Mouse (Mus musculus): Measurements from ENCODE around the gene Cfap61.

Cfap61 gene

GRCm38 (mm10) chr2:146219791-146220190 is 285.2 kb downstream of the Cfap61 start:
- no peak for DNase-seq (ENCODE audit: extremely low read depth, low read depth, low spot score)

DNA sequence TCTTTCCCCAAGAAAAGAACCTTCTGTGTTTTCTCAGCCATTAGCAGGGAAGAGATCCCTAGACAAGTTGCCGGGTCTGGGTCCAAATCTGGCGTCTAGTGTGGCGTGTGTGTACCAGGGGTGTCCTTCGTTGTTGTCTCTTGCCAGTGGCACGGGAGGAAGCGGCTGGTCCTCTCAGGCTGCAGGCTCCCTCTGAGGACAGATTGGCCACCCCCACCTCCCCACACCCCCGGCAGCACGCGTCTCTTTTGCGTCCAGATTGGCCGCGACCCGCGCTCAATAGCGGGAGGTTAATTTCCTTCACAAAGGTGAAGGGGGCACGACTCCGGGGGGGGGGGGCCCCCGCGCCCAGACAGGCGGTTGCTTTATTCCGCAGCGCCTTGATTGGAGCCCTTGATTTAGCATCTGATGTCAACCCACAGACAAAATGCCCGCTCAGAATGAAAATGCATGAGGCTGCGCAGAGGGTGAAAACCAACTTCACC is 286.0 kb downstream of the Cfap61 start:
- no peak for DNase-seq (ENCODE audit: extremely low read depth, low read depth, low spot score)

DNA sequence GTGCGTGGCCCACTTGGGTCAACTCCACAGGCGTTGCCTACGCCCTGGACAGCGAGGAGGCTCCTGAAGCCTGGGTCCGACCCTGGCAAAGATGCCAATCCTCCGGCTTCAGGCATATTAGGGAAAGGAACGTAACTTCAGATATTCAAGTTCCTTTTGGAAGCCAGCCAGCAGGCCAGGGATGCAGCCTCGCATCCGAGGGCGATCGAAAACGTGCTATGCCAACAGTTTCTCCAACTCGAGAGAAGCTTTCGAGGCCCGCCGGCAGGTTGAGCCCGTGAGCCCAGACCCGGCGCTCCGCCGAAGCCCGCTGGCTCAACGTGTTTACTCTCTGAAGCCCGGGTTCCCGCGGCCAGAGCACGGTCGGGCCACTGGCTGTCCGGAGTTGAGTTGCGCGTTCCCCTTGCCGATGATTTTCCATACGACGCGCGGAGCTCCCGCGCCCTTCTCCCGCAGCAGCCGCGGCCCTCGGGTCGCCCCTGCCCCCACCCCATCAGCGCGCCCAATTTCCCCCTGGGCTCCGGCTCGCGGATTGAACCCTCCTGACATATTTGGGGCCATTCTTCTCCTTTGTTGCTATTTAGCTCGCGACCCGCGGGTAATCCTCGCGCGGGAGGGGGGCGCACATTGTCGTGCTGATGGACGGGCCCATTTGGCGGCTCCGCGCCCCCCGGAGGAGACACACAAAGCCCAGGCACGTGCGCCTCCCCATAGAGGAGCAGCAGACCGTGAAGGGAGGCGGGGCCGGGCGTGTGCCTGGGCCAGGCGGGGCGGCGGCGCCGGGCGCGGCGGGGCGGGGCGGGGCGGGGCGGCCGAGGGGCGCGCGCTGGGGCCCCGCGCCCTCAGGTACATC is 286.7 kb downstream of the Cfap61 start, which contains the start of gene Insm1:
Gene Insm1 (plus strand): TSS at position 846 of the 853 bp plus-strand sequence.
- no peak for DNase-seq (ENCODE audit: extremely low read depth, low read depth, low spot score)

- DNase-seq (ENCODE audit: extremely low read depth, low read depth, low spot score) = no peak
These were observed 287.3 kb downstream of the Cfap61 start for GRCm38 (mm10) chr2:146221929-146222278.

DNA sequence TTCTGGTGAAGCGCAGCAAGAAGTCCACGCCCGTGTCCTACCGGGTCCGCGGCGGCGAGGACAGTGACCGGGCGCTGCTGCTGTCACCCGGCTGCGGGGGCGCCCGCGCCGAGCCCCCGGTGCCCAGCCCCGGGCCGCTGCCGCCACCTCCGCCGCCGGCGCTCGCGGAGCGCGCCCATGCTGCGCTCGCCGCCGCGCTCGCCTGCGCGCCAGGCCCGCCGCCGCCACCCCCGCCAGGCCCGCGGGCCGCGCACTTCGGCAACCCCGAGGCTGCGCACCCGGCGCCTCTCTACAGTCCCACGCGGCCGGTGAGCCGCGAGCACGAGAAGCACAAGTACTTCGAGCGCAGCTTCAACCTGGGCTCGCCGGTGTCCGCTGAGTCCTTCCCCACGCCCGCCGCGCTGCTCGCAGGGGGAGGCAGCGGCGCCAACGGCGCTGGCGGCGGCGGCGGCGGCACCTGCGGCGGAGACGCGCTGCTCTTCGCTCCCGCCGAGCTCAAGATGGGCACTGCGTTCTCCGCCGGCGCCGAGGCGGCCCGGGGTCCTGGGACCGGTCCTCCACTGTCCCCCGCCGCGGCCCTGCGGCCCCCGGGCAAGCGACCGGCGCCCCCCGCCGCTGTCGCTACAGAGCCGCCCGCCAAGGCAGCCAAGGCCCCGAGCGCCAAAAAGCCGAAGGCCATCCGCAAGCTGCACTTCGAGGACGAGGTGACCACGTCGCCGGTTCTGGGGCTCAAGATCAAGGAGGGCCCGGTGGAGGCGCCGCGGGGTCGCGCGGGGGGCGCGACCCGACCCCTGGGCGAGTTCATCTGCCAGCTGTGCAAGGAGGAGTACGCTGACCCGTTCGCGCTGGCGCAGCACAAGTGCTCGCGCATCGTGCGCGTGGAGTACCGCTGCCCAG is 287.9 kb downstream of the Cfap61 start:
- no peak for DNase-seq (ENCODE audit: extremely low read depth, low read depth, low spot score)

DNA sequence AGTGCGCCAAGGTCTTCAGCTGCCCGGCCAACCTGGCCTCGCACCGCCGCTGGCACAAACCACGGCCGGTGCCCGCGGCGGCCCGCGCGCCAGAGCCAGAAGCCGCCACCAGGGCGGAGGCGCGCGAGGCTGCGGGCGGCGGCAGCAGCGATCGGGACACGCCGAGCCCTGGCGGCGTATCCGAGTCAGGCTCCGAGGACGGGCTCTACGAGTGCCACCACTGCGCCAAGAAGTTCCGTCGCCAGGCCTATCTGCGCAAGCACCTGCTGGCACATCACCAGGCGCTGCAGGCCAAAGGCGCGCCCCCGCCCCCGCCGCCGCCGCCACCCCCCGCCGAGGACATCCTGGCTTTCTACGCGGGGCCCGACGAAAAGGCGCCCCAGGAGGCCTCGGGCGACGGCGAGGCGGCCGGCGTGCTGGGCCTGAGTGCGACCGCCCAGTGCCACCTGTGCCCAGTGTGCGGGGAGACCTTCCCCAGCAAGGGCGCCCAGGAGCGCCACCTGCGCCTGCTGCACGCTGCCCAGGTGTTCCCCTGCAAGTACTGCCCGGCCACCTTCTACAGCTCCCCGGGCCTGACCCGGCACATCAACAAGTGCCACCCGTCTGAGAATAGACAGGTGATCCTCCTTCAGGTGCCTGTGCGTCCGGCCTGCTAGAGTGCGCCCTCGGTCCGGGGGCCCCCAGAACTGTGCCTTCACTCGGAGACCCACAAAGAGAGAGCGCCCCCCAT is 288.8 kb downstream of the Cfap61 start:
- no peak for DNase-seq (ENCODE audit: extremely low read depth, low read depth, low spot score)

DNA sequence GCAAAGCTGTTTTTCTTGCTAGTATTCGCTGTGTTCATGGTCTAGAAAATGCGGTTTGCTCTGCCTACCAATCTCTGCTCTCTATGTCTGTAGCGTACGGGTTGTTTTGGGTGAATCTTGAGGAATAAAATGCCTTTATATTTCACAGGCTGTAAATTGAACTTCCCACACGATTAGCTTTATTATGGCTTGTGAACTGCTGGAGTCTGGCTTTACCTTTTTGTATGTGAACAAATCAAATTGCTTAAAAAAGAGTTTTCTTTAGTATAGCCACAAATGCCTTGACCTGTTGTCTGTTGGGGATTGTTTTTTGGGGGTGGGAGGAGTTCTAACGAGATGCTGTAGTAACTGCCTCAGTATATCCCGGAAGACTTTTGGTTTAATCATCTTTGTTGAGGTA is 289.6 kb downstream of the Cfap61 start:
- no peak for DNase-seq (ENCODE audit: extremely low read depth, low read depth, low spot score)

- no peak for DNase-seq (ENCODE audit: extremely low read depth, low read depth, low spot score)
These were observed 291.2 kb downstream of the Cfap61 start for GRCm38 (mm10) chr2:146225818-146226217.

GRCm38 (mm10) chr2:146226484-146226883 is 291.9 kb downstream of the Cfap61 start:
- no peak for DNase-seq (ENCODE audit: extremely low read depth, low read depth, low spot score)

DNA sequence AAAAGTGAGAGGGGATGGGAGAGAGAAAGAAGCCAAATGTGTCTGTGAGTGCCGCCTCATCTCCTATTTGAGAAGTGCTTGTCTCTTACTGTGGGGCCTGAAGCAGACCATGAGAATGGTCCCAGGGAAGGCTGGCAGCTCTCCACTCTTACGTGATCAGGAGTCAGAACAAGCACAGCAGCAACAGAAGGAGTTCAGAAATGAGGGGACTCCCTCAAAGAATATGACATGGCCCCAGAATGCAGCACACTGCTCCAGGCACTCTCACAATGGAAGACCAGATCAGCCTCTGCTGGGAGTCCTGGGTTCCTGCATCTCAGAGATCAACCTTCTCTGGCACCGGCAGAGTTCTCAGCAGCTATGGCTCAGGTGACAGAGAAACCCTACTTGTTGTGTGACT is 293.1 kb downstream of the Cfap61 start:
- DNase-seq (ENCODE audit: extremely low read depth, low read depth, low spot score) = no peak

- no peak for DNase-seq (ENCODE audit: extremely low read depth, low read depth, low spot score)
These were observed 293.9 kb downstream of the Cfap61 start for GRCm38 (mm10) chr2:146228435-146228834.

GRCm38 (mm10) chr2:146231485-146231884 is 296.9 kb downstream of the Cfap61 start:
- DNase-seq (ENCODE audit: extremely low read depth, low read depth, low spot score) = no peak

- no peak for DNase-seq (ENCODE audit: extremely low read depth, low read depth, low spot score)
These were observed 304.7 kb downstream of the Cfap61 start for GRCm38 (mm10) chr2:146239196-146239747.

DNA sequence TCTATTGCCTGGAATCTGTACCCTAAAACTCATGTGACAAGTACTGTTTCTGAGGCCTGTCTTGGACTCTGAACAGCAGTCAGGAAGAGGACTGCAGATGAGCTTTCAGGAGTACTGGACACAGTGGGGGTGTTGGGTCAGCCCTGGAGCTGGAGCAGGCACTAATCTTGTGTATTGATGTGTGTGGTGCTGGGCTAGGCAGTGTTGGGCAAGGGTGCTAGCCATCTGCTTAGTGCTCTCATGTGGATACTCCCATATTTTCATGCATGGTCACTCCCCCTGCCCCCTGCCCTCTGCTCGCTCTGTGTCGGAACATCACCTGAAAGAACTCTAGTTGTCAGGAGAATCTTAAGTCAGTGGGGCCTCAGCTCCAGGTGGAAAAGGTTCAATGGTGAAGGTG is 309.5 kb downstream of the Cfap61 start:
- no peak for DNase-seq (ENCODE audit: extremely low read depth, low read depth, low spot score)

- no peak for DNase-seq (ENCODE audit: extremely low read depth, low read depth, low spot score)
These were observed 310.8 kb downstream of the Cfap61 start for GRCm38 (mm10) chr2:146245401-146245800.

- no peak for DNase-seq (ENCODE audit: extremely low read depth, low read depth, low spot score)
These were observed 312.0 kb downstream of the Cfap61 start for GRCm38 (mm10) chr2:146246409-146247075.

DNA sequence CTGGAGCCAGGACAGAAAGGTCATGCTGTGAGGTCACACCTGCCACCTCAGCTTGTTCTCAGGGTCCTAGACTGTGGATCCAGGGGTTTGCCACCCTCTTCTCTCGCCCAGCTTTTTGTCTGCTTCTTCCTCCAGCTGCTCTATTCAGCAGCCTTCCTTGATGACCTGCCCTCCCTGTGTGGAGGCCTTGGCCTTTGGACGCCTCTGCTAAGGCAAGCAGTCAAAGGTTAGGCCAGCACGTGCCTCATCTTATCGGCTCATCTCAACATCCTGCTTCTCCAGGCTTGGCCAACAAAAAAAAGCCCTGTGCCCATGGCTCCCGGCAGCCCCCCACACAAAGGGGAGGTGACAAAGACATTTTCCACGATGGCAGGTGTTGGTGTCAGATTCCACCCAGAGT is 313.0 kb downstream of the Cfap61 start:
- DNase-seq (ENCODE audit: extremely low read depth, low read depth, low spot score) = no peak

DNA sequence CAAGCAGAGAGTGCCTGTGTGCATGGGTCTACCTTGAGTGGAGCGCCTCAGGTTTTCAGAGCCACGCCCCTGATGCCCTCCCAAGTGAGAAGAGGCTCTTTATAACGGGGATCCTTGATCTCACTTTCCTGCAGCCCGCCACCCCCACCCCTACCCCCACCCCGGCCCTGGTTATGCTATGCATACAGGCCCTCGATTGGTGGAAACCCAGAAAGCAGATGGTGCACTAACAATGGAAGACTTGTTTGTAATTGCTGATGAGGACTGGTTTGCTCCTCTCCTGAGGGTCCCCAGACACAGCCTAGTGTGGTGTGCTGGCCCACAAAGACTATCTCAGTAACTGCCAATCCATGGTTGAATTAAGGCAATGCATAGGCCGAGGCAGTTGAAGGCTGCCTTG is 314.4 kb downstream of the Cfap61 start:
- DNase-seq (ENCODE audit: extremely low read depth, low read depth, low spot score) = no peak

DNA sequence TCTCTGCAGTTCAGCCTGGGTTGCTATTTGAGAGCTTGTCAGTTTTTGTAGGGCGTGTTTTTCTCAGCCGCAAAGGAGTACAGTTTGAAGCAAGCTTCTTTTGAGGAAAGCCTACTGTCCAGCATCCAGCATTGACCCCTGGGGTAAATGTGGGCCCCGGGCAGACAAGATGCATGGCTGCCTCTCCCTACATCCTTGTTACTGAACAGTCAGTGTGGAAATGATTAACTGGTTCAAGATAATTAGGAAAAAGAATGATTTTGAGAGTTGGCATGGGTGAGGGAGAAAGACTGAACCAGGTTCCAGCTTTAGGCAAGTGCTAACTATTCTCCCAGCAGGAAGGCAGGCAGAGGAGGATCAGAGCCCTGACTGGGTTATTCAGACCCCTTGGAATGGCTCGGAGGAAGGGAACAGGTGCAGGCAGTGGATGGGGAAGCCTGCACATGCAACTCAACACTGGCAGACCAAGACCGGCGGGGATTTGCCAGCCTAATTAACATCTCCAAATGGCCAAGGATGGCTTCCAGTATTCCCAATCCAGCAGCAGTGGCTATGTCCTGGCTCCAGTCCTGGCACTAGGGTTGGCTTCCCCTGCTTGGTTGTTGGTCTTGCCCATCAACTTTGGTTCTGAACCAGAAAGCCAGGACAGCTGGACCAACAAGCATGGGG is 315.8 kb downstream of the Cfap61 start:
- DNase-seq (ENCODE audit: extremely low read depth, low read depth, low spot score) = no peak

- no peak for DNase-seq (ENCODE audit: extremely low read depth, low read depth, low spot score)
These were observed 319.8 kb downstream of the Cfap61 start for GRCm38 (mm10) chr2:146254387-146254786.

Measured in fat pad, adult 2 months (tissue).